Mouse (Mus musculus): ENCODE data around the gene Kif6.

GRCm38 (mm10) chr17:49851210-49851609 lies 236.3 kb downstream of the Kif6 start:
- TF ChIP-seq CTCF (IDR thresholded peaks at IDR 0.05; ENCODE audit: borderline replicate concordance, extremely low read depth, insufficient read depth, insufficient read length) (no peak), POLR2A (IDR thresholded peaks at IDR 0.05; ENCODE audit: borderline replicate concordance, extremely low read depth, insufficient read depth, insufficient read length, poor library complexity, severe bottlenecking) (no peak)
